Mouse (Mus musculus) ovary, adult 18-20 months (tissue): ENCODE data around the gene Ipmk.

Source experiments
- DNase-seq: peaks from one replicate; pipeline ENCODE4 v3.0.0; 2022; ENCODE audit warnings: low spot score, mixed read lengths

Gene Ipmk

GRCm38 (mm10) chr10:71341290-71341689 is 6.3 kb upstream of the Ipmk start:
- DNase-seq, result no peak

GRCm38 (mm10) chr10:71342030-71342805 is 5.3 kb upstream of the Ipmk start:
- no peak for DNase-seq

GRCm38 (mm10) chr10:71343130-71343529 is 4.4 kb upstream of the Ipmk start:
- DNase-seq, result no peak

- no peak for DNase-seq
Observed at GRCm38 (mm10) chr10:71343567-71344265, 3.8 kb upstream of the Ipmk start.

- peak; percentile 91 for DNase-seq
Observed at GRCm38 (mm10) chr10:71344579-71345143, 2.9 kb upstream of the Ipmk start, which contains the start of gene Cisd1. Gene Cisd1 (minus strand): TSS chr10:71344954.

- no peak for DNase-seq
Observed at GRCm38 (mm10) chr10:71346106-71346505, 1.5 kb upstream of the Ipmk start.

- DNase-seq, result no peak
Observed at GRCm38 (mm10) chr10:71346722-71347508, 648 bp upstream of the Ipmk start.

- peak; percentile 11 for DNase-seq
Observed at GRCm38 (mm10) chr10:71347964-71348636, 537 bp downstream of the Ipmk start.

GRCm38 (mm10) chr10:71348637-71349280 is 1.2 kb downstream of the Ipmk start:
- DNase-seq, result no peak

GRCm38 (mm10) chr10:71349290-71349689 is 1.7 kb downstream of the Ipmk start:
- no peak for DNase-seq

GRCm38 (mm10) chr10:71351301-71351700 is 3.7 kb downstream of the Ipmk start:
- DNase-seq, result no peak

- DNase-seq, result no peak
Observed at GRCm38 (mm10) chr10:71353850-71354249, 6.3 kb downstream of the Ipmk start.

GRCm38 (mm10) chr10:71354947-71355346 is 7.4 kb downstream of the Ipmk start:
- no peak for DNase-seq

GRCm38 (mm10) chr10:71361044-71361443 is 13.5 kb downstream of the Ipmk start:
- no peak for DNase-seq

- no peak for DNase-seq
Observed at GRCm38 (mm10) chr10:71361836-71362562, 14.4 kb downstream of the Ipmk start.

- DNase-seq, result no peak
Observed at GRCm38 (mm10) chr10:71363440-71363839, 15.9 kb downstream of the Ipmk start.

GRCm38 (mm10) chr10:71363858-71364257 is 16.3 kb downstream of the Ipmk start:
- DNase-seq, result no peak

- DNase-seq, result no peak
Observed at GRCm38 (mm10) chr10:71368128-71368940, 20.8 kb downstream of the Ipmk start.

GRCm38 (mm10) chr10:71369466-71369865 is 21.9 kb downstream of the Ipmk start:
- no peak for DNase-seq

GRCm38 (mm10) chr10:71371881-71372280 is 24.3 kb downstream of the Ipmk start:
- DNase-seq, result no peak
